Mouse (Mus musculus): ENCODE measurements around the gene Frs2. TPM values are rescaled to one million over a fixed set of nuclear protein-coding genes. Genes with fewer than 3 reads are reported as not detected.
"Not testable (repeated sequence)": the region's sequence is repeated elsewhere in the genome, so short reads cannot be mapped to it uniquely, and the experiment has no call there.

The Frs2 gene
- total RNA-seq, 4 experiments from 2014 or later: 26.8 to 34.1 (median 29.6) TPM

GRCm38 (mm10) chr10:117031160-117031559 is 117.2 kb downstream of the Frs2 start:
- no peak for DNase-seq

- DNase-seq: no peak
Observed at GRCm38 (mm10) chr10:117026176-117026575, 122.2 kb downstream of the Frs2 start.

GRCm38 (mm10) chr10:117025776-117026175 is 122.6 kb downstream of the Frs2 start:
- not testable (repeated sequence) for DNase-seq

GRCm38 (mm10) chr10:117023693-117024092 is 124.6 kb downstream of the Frs2 start:
- DNase-seq: no peak

- DNase-seq: no peak
Observed at GRCm38 (mm10) chr10:117021020-117021754, 127.1 kb downstream of the Frs2 start.

Other genes starting within 250 kb of the Frs2 start
- gene Rab3ip, start 197.8 kb downstream of the Frs2 start, total RNA-seq (2022): 10 to 100 TPM; 32.8 to 50.0 (median 37.1) TPM
- not detected for gene Gm10271, start 175.9 kb downstream of the Frs2 start, total RNA-seq (2022)
- gene Best3, start 162.2 kb downstream of the Frs2 start, total RNA-seq (2022): 1 to 10 TPM in 1 of 4 experiments, under 1 TPM in 3; 0.31 to 1.0 (median 0.69) TPM
- gene Lrrc10, start 103.2 kb downstream of the Frs2 start, total RNA-seq (2022): not detected
- 100 to 1,000 TPM; 184 to 239 (median 209) TPM for gene Cct2, start 84.7 kb downstream of the Frs2 start, total RNA-seq (2022)
- gene Yeats4, start 76.0 kb upstream of the Frs2 start, total RNA-seq (2022): 10 to 100 TPM; 39.3 to 42.6 (median 41.5) TPM
- gene 9530003J23Rik, start 90.2 kb upstream of the Frs2 start, total RNA-seq (2022): not detected
- 100 to 1,000 TPM; 174 to 471 (median 338) TPM for gene Lyz2, start 133.8 kb upstream of the Frs2 start, total RNA-seq (2022)
- 10 to 100 TPM; 13.9 to 37.6 (median 25.4) TPM for gene Lyz1, start 144.3 kb upstream of the Frs2 start, total RNA-seq (2022)
- gene Cpsf6, start 231.5 kb upstream of the Frs2 start, total RNA-seq (2022): 10 to 100 TPM; 62.6 to 94.5 (median 80.2) TPM